Mouse (Mus musculus) E14TG2a.4 (cell line): ENCODE results near the gene Prc1.

ENCODE experiments used
- H3K27me3 ChIP-seq: 2 replicates; pipeline ENCODE4 v1.6.1; 2014; ENCODE audit warnings: low read length, control low read depth; ENCODE audit not compliant: insufficient read depth
- H3K36me3 ChIP-seq: 2 replicates; pipeline ENCODE4 v1.6.1; 2014; ENCODE audit warnings: low read length, control low read depth; ENCODE audit not compliant: insufficient read depth
- H3K4me1 ChIP-seq: replicated peaks from 2 replicates; pipeline ENCODE4 v1.6.1; 2014; ENCODE audit warnings: low read depth, low read length, control low read depth
- H3K4me3 ChIP-seq: replicated peaks from 2 replicates; pipeline ENCODE4 v1.5.1; 2014; ENCODE audit warnings: mild to moderate bottlenecking, low read length
- H3K9me3 ChIP-seq: 2 replicates; pipeline ENCODE4 v1.6.1; 2014; ENCODE audit warnings: low read length, control low read depth
- CTCF ChIP-seq: conservative IDR thresholded peaks from 2 replicates; pipeline ENCODE4 v1.5.1; 2014; ENCODE audit warnings: low read length
- NANOG ChIP-seq: IDR thresholded peaks from 2 replicates; pipeline ENCODE4 v1.6.1; 2014; ENCODE audit warnings: borderline replicate concordance, low read length, mixed read lengths
- POU5F1 ChIP-seq: IDR thresholded peaks from 2 replicates; pipeline ENCODE4 v1.6.1; 2014; ENCODE audit warnings: low read length, borderline replicate concordance

Gene Prc1

GRCm38 (mm10) chr7:80360435-80360834 lies 66.2 kb downstream of the Prc1 start:
- Histone ChIP-seq H3K4me1 (peaks cover 41% of the 10 kb centered on the region), H3K36me3 (peaks cover 14% of the 10 kb centered on the region), H3K9me3 (no peaks in the 10 kb centered on the region), H3K27me3 (no peaks in the 10 kb centered on the region), H3K4me3 (peak overlapping the region; percentile 42; the same call in 1 of the 2 replicates)
- TF ChIP-seq CTCF (no peak), POU5F1 (no peak), NANOG (no peak)

GRCm38 (mm10) chr7:80365759-80366158 lies 71.5 kb downstream of the Prc1 start:
- H3K4me3 ChIP-seq: no peak overlapping the region
- H3K36me3 ChIP-seq: peaks cover 21% of the 10 kb centered on the region
- peaks cover 46% of the 10 kb centered on the region for H3K4me1 ChIP-seq
- peaks cover 26% of the 10 kb centered on the region for H3K27me3 ChIP-seq
- TF ChIP-seq CTCF (no peak), NANOG (no peak), POU5F1 (no peak)
- no peaks in the 10 kb centered on the region for H3K9me3 ChIP-seq
